Mouse (Mus musculus) liver, postnatal 0 days (tissue): ENCODE data around the gene Gm42878. TPM values are rescaled to one million over a fixed set of nuclear protein-coding genes. Genes with fewer than 3 reads are reported as not detected.
"Not testable (repeated sequence)": the region's sequence is repeated elsewhere in the genome, so short reads cannot be mapped to it uniquely, and the experiment has no call there.

Experiments
- ATAC-seq: fragments of 200-750 bp; cut with Nextera tagmentation; 2 replicates; pipeline ENCODE4 v1.8.0; 2017; ENCODE audit warnings: mild to moderate bottlenecking, moderate library complexity
- DNase-seq: peaks from one replicate; pipeline ENCODE4 v3.0.0-alpha.2; 2016
- H3K27ac ChIP-seq: fragments of 300-500 bp; sonication (generic); 2 replicates; pipeline ENCODE4 v1.5.1; 2014; ENCODE audit warnings: antibody characterized with exemption, moderate library complexity, mild to moderate bottlenecking, low read depth
- H3K27me3 ChIP-seq: fragments of 300-500 bp; sonication (generic); 2 replicates; pipeline ENCODE4 v1.6.1; 2014; ENCODE audit warnings: low read length, control low read depth, mixed read lengths; ENCODE audit not compliant: insufficient read depth
- H3K36me3 ChIP-seq: fragments of 300-500 bp; sonication (generic); replicated peaks from 2 replicates; pipeline ENCODE4 v1.6.1; 2014; ENCODE audit warnings: mild to moderate bottlenecking, control low read depth, low read length, moderate library complexity, mixed read lengths; ENCODE audit not compliant: insufficient read depth
- H3K4me1 ChIP-seq: fragments of 300-500 bp; sonication (generic); 2 replicates; pipeline ENCODE4 v1.6.1; 2014; ENCODE audit warnings: antibody characterized with exemption, mild to moderate bottlenecking, control low read depth; ENCODE audit not compliant: insufficient read depth
- H3K4me2 ChIP-seq: fragments of 300-500 bp; sonication (generic); 2 replicates; pipeline ENCODE4 v1.6.1; 2014; ENCODE audit warnings: low read depth, mild to moderate bottlenecking, low read length, moderate library complexity, mixed read lengths
- H3K4me3 ChIP-seq: fragments of 300-500 bp; sonication (generic); 2 replicates; pipeline ENCODE4 v1.5.1; 2014; ENCODE audit warnings: low read depth, low read length
- H3K9ac ChIP-seq: fragments of 300-500 bp; sonication (generic); replicated peaks from 2 replicates; pipeline ENCODE4 v1.6.1; 2014; ENCODE audit warnings: mild to moderate bottlenecking, moderate library complexity
- H3K9me3 ChIP-seq: fragments of 300-500 bp; sonication (generic); 2 replicates; pipeline ENCODE4 v1.6.1; 2016; ENCODE audit warnings: mild to moderate bottlenecking, control low read depth, low read length, mixed read lengths
- CTCF ChIP-seq: sonication (generic); IDR thresholded peaks from 2 replicates; pipeline ENCODE4 v1.5.1; 2016; ENCODE audit warnings: antibody characterized with exemption, low read depth
- EP300 ChIP-seq: IDR thresholded peaks from 2 replicates; pipeline ENCODE4 v1.6.1; 2016; ENCODE audit warnings: antibody characterized with exemption, low read depth, mild to moderate bottlenecking
- WGBS: fragments of 180-500 bp; shearing (Covaris S2); extraction: QIAGEN DNeasy Blood & Tissue Kit; methylation state at CpG from one replicate; pipeline ENCODE4 v1.1.7; 2014; ENCODE audit not compliant: insufficient replicate concordance; 5-methylcytosine and 5-hydroxymethylcytosine counted together
- polyA plus RNA-seq: library from polyadenylated mRNA; unstranded; fragments of >200 nt; fragmentation: Nextera tagmentation; extraction: Ambion mirVana; gene quantifications from 2 replicates; pipeline ENCODE4 v1.2.1, GENCODE M21; 2015

Gm42878 gene
- polyA plus RNA-seq, 1 experiment from 2014 or later = not detected

- H3K27me3 ChIP-seq = no peaks in the 10 kb centered on the region
- peak; percentile 72 for ATAC-seq
- WGBS = 55% methylated on average over 3 of the region's 3 CpGs
- H3K27ac ChIP-seq = no peak overlapping the region
- H3K4me1 ChIP-seq = no peaks in the 10 kb centered on the region
- peaks cover 64% of the 10 kb centered on the region for H3K36me3 ChIP-seq
- no peak overlapping the region for H3K4me2 ChIP-seq
- DNase-seq = no peak
- no peak overlapping the region for H3K9ac ChIP-seq
- H3K4me3 ChIP-seq = no peak overlapping the region
- TF ChIP-seq CTCF (no peak), EP300 (0 out of 2 replicates have a peak, but pooled peaks have one; percentile 33)
- H3K9me3 ChIP-seq = no peaks in the 10 kb centered on the region
Measured at GRCm38 (mm10) chr5:121535116-121535515, 10.2 kb downstream of the Gm42878 start.

- Histone ChIP-seq H3K4me3 (no peak overlapping the region), H3K4me2 (no peak overlapping the region), H3K36me3 (peaks cover 69% of the 10 kb centered on the region), H3K9me3 (no peaks in the 10 kb centered on the region), H3K9ac (no peak overlapping the region), H3K4me1 (no peaks in the 10 kb centered on the region), H3K27me3 (no peaks in the 10 kb centered on the region), H3K27ac (no peak overlapping the region)
- ATAC-seq (0 out of 2 replicates have a peak, but pooled peaks have one; percentile 19), DNase-seq (no peak)
- 80% methylated on average over 5 of the region's 5 CpGs for WGBS
- TF ChIP-seq CTCF (peak; percentile 59), EP300 (no peak)
Measured at GRCm38 (mm10) chr5:121534521-121534920, 10.8 kb downstream of the Gm42878 start.

GRCm38 (mm10) chr5:121526961-121527360 lies 18.3 kb downstream of the Gm42878 start:
- 84% methylated on average over 8 of the region's 8 CpGs for WGBS
- Histone ChIP-seq H3K36me3 (peaks cover 74% of the 10 kb centered on the region), H3K9ac (no peak overlapping the region), H3K4me1 (no peaks in the 10 kb centered on the region), H3K27me3 (no peaks in the 10 kb centered on the region), H3K9me3 (no peaks in the 10 kb centered on the region), H3K27ac (no peak overlapping the region), H3K4me2 (no peak overlapping the region), H3K4me3 (no peak overlapping the region)
- TF ChIP-seq CTCF (no peak), EP300 (no peak)
- DNase-seq (no peak), ATAC-seq (no peak)

GRCm38 (mm10) chr5:121526526-121526925 lies 18.8 kb downstream of the Gm42878 start:
- Histone ChIP-seq H3K4me1 (no peaks in the 10 kb centered on the region), H3K4me2 (no peak overlapping the region), H3K27me3 (no peaks in the 10 kb centered on the region), H3K27ac (no peak overlapping the region), H3K9me3 (no peaks in the 10 kb centered on the region), H3K9ac (no peak overlapping the region), H3K36me3 (peaks cover 76% of the 10 kb centered on the region), H3K4me3 (no peak overlapping the region)
- TF ChIP-seq CTCF (no peak), EP300 (no peak)
- ATAC-seq = no peak
- 87% methylated on average over 7 of the region's 7 CpGs for WGBS
- DNase-seq = no peak

GRCm38 (mm10) chr5:121525774-121526450 lies 19.4 kb downstream of the Gm42878 start:
- ATAC-seq (no peak), DNase-seq (no peak)
- TF ChIP-seq EP300 = no peak
- TF ChIP-seq CTCF = no peak
- WGBS = 86% methylated on average over 14 of the region's 14 CpGs
- Histone ChIP-seq H3K9ac (no peak overlapping the region), H3K4me2 (no peak overlapping the region), H3K27ac (no peak overlapping the region), H3K4me3 (no peak overlapping the region), H3K27me3 (no peaks in the 10 kb centered on the region), H3K9me3 (no peaks in the 10 kb centered on the region), H3K36me3 (peaks cover 76% of the 10 kb centered on the region), H3K4me1 (no peaks in the 10 kb centered on the region)

- DNase-seq (peak; percentile 36), ATAC-seq (0 out of 2 replicates have a peak, but pooled peaks have one; percentile 25)
- H3K36me3 ChIP-seq = peaks cover 26% of the 10 kb centered on the region
- not testable (repeated sequence) for H3K27me3 ChIP-seq, H3K4me3 ChIP-seq, H3K4me1 ChIP-seq, H3K27ac ChIP-seq, H3K4me2 ChIP-seq, H3K9me3 ChIP-seq, H3K9ac ChIP-seq
- WGBS = 54% methylated on average over 10 of the region's 17 CpGs
Measured at GRCm38 (mm10) chr5:121519758-121520157, 25.5 kb downstream of the Gm42878 start.

- no peak overlapping the region for H3K4me2 ChIP-seq
- 74% methylated on average over 9 of the region's 9 CpGs for WGBS
- TF ChIP-seq EP300 (no peak), CTCF (no peak)
- H3K9me3 ChIP-seq = no peaks in the 10 kb centered on the region
- no peaks in the 10 kb centered on the region for H3K4me1 ChIP-seq
- H3K4me3 ChIP-seq = no peak overlapping the region
- ATAC-seq = no peak
- H3K9ac ChIP-seq = no peak overlapping the region
- no peak for DNase-seq
- no peak overlapping the region for H3K27ac ChIP-seq
- H3K27me3 ChIP-seq = no peaks in the 10 kb centered on the region
- H3K36me3 ChIP-seq = peaks cover 20% of the 10 kb centered on the region
Measured at GRCm38 (mm10) chr5:121518983-121519382, 26.3 kb downstream of the Gm42878 start.
